Mouse (Mus musculus) heart, postnatal 0 days (tissue): Measurements from ENCODE around the gene Phlda1.

Experiments used
- CTCF ChIP-seq: IDR thresholded peaks from 2 replicates; pipeline ENCODE4 v1.5.1; 2016; ENCODE audit warnings: antibody characterized with exemption, control low read depth, low read depth
- EP300 ChIP-seq: IDR thresholded peaks from 2 replicates; pipeline ENCODE4 v1.6.1; 2016; ENCODE audit warnings: antibody characterized with exemption, low read depth

DNA sequence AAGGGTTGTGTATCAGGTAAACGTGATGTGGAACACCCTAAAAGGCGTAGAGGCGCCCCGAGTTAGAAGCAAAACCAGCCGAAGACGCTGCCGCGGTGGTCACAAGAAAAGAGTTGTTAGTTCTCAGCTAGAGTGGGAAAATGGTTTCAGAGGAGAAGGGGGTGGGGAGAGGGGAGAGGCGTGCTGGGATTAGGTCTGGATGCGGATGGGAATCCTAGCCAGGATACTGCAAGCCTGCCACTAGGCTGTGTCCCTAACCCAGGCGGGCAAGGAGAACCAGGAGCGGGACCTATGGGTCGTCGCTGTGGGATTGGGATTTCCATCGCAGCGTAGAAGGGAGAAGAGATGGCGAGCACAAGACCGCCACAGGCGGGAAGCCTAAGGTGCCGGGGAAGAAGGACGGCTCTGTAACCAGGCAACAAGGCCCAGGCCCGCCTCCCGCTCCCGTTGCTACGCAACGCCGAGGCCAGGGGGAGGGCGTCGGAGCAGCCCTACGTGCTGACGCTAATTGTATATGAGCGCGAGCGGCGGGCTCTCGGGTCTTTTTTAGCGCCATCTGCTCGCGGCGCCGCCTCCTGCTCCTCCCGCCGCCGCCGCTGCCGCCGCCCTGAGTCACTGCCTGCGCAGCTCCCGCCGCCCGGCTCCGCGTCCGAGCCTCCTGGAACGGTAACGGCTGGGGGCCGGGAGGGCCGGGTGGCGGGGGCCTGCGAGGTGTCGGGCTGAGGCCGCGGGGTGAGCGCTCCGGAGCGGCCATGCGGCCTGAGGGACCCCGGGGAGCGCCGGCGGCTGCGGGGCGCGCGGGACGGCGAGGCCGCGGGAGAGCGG is 33.2 kb upstream of the Phlda1 start, which contains the start of gene Nap1l1:
- no peak for TF ChIP-seq CTCF
- no peak for TF ChIP-seq EP300
